Mouse (Mus musculus) ovary, postnatal 36 days (tissue): ENCODE measurements at regions not wholly inside any gene's neighbourhood (a gene's known extent, or its start where the extent isn't known, plus 50 kb on each side); places are given as distances from the start of the nearest gene placed in this dataset.

Source experiments
- DNase-seq: peaks from one replicate; pipeline ENCODE4 v3.0.0; 2022; ENCODE audit warnings: low spot score, mixed read lengths

- no peak for DNase-seq
Measured at GRCm38 (mm10) chr4:47870010-47870637, 174.8 kb upstream of the Nr4a3 start.

- no peak for DNase-seq
Measured at GRCm38 (mm10) chr4:47870638-47871019, 174.3 kb upstream of the Nr4a3 start.

GRCm38 (mm10) chr4:47881560-47881959 is 163.4 kb upstream of the Nr4a3 start:
- no peak for DNase-seq

- DNase-seq, result no peak
Measured at GRCm38 (mm10) chr4:47882076-47882475, 162.9 kb upstream of the Nr4a3 start.

- no peak for DNase-seq
Measured at GRCm38 (mm10) chr4:47899579-47899978, 145.4 kb upstream of the Nr4a3 start.

GRCm38 (mm10) chr4:47902749-47903148 is 142.2 kb upstream of the Nr4a3 start:
- DNase-seq, result no peak

- no peak for DNase-seq
Measured at GRCm38 (mm10) chr4:47912259-47912658, 132.7 kb upstream of the Nr4a3 start.

GRCm38 (mm10) chr4:47919576-47919975 is 125.4 kb upstream of the Nr4a3 start:
- no peak for DNase-seq

GRCm38 (mm10) chr4:47931464-47931863 is 113.5 kb upstream of the Nr4a3 start:
- DNase-seq, result no peak

GRCm38 (mm10) chr4:47933526-47933925 is 111.4 kb upstream of the Nr4a3 start:
- DNase-seq, result no peak

- no peak for DNase-seq
Measured at GRCm38 (mm10) chr4:47935547-47935946, 109.4 kb upstream of the Nr4a3 start.

- no peak for DNase-seq
Measured at GRCm38 (mm10) chr4:47936470-47937125, 108.4 kb upstream of the Nr4a3 start.

- DNase-seq, result no peak
Measured at GRCm38 (mm10) chr4:47947869-47948573, 96.9 kb upstream of the Nr4a3 start.

GRCm38 (mm10) chr4:47948789-47949188 is 96.2 kb upstream of the Nr4a3 start:
- no peak for DNase-seq

- DNase-seq, result no peak
Measured at GRCm38 (mm10) chr4:47954576-47955305, 90.2 kb upstream of the Nr4a3 start.

GRCm38 (mm10) chr4:47964630-47965029 is 80.3 kb upstream of the Nr4a3 start:
- no peak for DNase-seq

- DNase-seq, result no peak
Measured at GRCm38 (mm10) chr4:47971861-47972260, 73.1 kb upstream of the Nr4a3 start.

- peak; percentile 15 for DNase-seq
Measured at GRCm38 (mm10) chr4:47979579-47980313, 65.2 kb upstream of the Nr4a3 start.
